Mouse (Mus musculus): ENCODE data around the gene Aldob.

Aldob gene

DNA sequence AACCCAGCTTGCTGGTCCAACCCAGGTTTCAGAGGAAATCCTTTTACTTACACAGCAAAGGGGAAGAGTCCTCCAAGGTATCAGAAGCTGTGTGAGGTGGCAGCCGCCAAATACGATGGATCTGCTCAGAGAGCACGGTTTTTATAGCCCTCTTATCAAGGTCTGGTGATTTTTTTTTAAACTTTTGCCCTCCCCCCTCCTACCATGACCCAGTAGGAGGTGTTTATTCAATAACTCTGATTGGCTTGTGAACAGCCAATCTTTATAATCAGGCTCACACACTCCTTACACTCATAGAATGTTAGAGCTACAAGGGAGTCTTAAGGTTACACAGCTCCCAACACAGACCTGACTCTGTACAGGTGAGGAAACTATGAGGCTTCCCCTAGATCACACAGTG lies at the start of gene Aldob:
TSS of gene Aldob (minus strand) at position 164 of the 400 bp plus-strand sequence.
- DNase-seq (ENCODE audit: low spot score) = no peak

GRCm38 (mm10) chr4:49597183-49598100 lies 48.1 kb upstream of the Aldob start, which contains the start of gene Tmem246:
Tmem246 (minus strand) TSS chr4:49597876.
- peak; percentile 67 for DNase-seq (ENCODE audit: low spot score)

DNA sequence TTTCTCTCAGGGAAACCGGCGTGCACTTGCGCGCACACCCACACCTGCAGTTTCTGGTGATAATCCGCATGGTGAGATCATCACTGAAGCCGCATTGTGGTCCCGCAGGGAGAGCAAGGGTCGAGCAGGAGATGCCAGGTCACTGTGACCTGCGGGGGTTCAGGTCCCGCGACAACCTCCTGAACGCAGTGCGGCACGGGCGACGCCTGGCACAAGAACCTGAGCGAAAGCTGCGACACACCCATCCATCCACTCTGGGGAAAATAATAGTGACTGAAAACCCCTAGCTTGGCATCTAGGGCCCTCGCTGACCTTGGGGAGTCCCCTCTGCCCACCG lies 47.5 kb upstream of the Aldob start:
- no peak for DNase-seq (ENCODE audit: low spot score)

GRCm38 (mm10) chr4:49590152-49590551 lies 40.8 kb upstream of the Aldob start:
- no peak for DNase-seq (ENCODE audit: low spot score)

- DNase-seq (ENCODE audit: low spot score) = no peak
Measured at GRCm38 (mm10) chr4:49586811-49587210, 37.5 kb upstream of the Aldob start.

- DNase-seq (ENCODE audit: low spot score) = no peak
Measured at GRCm38 (mm10) chr4:49585524-49586101, 36.3 kb upstream of the Aldob start.

GRCm38 (mm10) chr4:49583965-49584831 lies 34.9 kb upstream of the Aldob start:
- peak; percentile 59 for DNase-seq (ENCODE audit: low spot score)

DNA sequence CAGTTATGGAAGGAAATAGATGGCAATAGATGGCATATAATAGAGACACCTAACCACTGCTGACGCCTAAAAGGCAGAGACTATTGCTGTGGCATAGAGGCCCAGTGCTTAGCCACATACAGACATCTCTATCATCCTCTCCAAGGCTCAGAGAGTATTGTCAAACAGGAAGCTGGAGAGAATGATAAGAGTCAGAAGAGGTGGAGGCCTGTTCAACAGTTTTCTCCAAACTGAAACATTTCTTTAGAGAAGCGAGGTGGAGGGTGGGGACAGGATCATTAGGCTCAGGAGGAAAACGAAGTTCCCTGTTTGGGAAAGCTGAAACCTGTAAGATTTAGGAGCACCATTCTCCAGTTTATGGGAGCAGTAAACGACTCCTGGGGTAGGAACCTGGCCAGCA lies 31.9 kb upstream of the Aldob start:
- no peak for DNase-seq (ENCODE audit: low spot score)

DNA sequence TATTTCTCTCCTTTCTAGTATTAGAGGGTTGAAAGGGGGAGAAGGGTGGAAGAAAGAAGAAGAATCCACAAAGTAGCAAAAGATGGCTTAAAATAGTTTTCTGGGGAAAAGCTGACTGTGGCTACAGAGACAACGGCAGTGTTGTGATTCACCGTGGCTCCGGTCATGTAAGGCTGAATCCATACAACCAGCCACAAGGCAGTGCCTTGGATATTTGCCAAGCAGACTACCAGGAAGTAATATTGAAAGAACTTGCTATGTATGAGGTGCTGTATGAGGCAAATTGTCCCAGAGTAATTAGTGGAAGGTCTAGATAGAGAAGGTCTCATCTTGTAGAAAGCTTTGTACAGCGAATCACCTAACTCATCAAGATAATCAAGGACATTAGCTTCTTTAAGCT lies 22.8 kb upstream of the Aldob start:
- DNase-seq (ENCODE audit: low spot score) = no peak

- peak; percentile 70 for DNase-seq (ENCODE audit: low spot score)
Measured at GRCm38 (mm10) chr4:49567613-49568012, 18.3 kb upstream of the Aldob start.

DNA sequence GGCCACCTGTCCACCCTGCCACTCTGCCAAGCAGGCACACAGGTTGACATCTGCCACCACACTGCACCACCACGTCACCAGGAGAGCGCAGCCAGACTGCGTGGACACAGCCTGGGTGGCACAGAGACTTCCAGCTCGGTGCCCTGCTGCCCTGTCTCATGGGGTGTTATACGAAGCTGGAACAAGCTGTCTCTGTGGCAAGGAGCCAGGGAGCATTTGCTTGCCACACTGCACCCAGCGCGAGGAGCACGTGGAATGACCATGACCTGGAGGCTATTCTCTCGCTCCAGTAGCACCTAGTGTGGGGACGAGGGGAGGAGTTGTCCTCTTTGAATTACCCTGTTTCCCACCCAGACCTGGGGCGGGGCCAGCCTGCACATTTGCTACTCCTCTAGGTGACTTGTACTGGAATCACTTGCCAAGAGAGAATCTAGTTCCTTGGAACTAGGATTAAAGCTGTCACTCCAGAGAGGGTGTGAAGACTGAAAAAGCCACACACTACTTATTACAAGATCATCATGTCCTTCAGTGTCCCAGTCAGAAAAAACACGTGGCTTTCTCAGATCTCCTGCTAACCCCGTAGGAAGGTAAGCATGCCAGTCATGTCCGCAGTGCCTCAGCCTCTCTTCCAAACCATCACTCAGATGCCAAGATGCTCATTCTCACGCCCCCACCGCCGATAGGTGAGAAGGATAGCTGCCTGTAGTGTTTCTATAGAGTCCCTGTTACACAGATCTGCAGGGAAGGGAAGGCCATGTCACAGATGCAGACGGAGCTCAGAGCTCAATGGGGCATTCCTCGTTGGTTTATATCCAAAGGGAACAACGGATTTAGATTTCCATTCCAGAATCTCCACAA lies 10.8 kb upstream of the Aldob start:
- peak; percentile 22 for DNase-seq (ENCODE audit: low spot score)

DNA sequence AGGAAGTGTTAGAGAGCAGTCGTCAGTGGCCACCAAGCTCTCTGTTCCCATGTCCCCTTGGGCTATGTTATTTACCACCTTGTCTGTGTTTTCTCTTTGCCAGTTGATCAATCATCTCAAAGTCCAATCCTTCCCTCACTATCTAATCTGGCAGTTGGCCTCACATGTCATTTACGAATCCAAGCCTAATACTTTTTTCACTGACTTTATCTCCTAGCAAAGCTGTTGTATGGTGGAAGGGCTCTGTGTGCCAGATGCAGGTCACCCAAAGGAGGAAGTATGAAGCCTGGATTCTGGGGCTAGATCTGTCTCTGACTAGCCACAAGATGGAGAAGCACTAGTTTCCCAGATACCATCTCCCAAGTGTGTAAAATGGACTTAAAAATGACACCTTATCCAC lies 8.8 kb upstream of the Aldob start:
- DNase-seq (ENCODE audit: low spot score) = no peak

DNA sequence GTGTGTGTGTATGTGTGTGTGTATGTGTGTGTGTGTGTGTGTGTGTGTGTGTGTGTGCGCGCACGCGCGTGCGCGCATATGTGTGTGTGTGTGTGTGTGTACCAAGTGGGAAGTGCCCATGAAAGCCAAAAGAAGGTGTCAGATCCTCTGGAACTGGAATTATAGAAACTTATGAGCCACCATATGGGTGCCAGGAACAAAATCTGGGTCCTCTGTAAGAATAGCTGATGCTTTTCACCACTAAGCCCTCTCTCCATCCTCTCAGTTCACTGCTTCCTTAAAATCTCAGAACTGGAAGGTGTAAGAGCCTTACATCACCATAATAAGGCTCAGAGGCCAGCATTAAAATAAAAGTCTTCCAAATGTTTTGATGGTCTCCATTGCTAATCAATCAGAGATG lies 8.0 kb upstream of the Aldob start:
- DNase-seq (ENCODE audit: low spot score) = no peak

- DNase-seq (ENCODE audit: low spot score) = no peak
Measured at GRCm38 (mm10) chr4:49553380-49553779, 4.0 kb upstream of the Aldob start.

DNA sequence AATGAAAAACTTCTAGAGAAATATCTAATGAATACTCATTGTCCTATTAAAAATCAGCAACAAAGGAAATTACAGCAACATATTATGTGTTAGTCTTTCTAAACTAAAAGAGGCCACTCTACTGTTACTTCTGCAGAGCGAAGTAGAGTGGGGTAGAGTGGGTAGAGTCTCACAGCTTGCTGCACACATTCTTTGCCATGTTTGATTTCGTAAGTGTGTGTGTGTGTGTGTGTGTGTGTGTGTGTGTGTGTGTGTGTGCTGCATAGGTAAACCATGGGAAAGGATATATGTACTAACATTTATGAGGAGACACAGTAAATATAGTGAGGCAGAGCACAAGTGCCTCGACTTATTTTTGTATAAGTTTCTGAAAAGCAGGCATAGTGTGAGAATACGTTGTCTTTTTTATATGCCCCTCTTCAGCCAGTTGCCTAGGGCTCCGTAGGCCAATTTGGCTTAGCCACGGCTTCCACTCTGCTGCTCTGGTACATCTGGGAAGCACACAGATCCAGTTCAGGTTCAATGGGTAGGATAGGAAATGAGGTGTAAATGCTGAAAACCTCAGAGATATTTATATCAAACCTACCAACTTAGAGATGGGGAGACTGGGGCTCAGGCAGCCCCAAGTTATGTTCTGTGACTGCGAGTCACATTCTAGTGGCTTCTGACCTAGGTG lies 1.7 kb downstream of the Aldob start:
- DNase-seq (ENCODE audit: low spot score) = no peak

- DNase-seq (ENCODE audit: low spot score) = no peak
Measured at GRCm38 (mm10) chr4:49546873-49547543, 2.3 kb downstream of the Aldob start.

DNA sequence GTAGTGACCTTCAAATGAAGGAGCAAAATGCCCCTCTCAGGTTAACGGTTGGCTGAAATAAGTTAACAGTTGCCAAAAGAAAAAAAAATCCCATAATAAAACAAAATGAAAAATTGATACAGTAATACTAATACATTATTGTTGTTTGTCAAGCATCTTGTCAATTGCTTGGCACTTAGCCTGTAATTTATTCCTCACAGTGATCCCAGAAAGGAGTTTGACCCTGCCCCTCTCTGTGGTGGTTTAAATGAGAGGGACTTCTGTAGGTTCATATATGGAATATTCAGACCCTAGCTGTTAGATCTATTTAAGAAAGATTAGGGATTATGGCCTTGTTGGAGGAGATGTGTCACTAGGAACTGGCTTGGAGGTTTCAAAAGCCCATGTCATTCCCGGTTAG lies 3.3 kb downstream of the Aldob start:
- DNase-seq (ENCODE audit: low spot score) = no peak

- DNase-seq (ENCODE audit: low spot score) = no peak
Measured at GRCm38 (mm10) chr4:49540966-49541365, 8.4 kb downstream of the Aldob start.

DNA sequence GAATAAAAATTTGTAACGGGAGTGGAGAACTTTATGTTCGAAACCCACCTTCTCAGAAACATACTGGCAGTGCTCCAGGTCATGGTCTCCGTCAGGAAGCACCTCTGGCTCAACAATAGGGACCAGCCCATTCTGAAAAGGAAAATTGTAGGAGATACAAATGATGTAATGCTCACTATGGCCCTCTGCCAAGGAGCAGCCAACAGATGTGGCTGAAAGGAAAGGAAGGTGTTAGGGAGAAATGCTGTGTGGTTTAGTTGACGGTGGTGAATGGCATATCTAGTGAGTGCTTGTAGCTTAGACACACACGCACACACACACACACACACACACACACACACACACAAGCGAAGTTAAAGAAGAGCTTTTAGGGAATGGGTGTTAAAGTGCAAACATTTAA lies 9.7 kb downstream of the Aldob start:
- no peak for DNase-seq (ENCODE audit: low spot score)

DNA sequence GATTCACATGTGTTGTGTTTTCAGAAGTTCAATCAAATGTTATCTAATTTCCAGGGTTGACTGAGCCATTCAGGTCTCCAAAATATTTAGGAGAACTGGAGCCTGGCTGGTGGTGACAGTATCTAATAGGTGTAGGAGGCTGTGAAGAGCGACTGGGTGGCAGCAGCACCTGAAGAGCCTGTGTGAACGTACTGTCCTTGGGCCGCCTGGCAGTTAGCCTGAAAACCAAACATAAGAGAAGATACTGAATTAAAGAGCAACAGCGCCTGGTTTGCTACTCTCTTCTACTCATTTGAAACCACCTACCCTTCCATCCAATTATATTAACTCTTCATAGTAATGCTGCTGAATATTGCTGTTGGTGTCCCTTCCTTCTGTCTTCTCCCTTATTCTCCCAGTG lies 12.7 kb downstream of the Aldob start:
- no peak for DNase-seq (ENCODE audit: low spot score)
